Mouse (Mus musculus) midbrain, embryonic 13.5 days (tissue): ENCODE measurements around the gene Btnl4. TPM values are rescaled to one million over a fixed set of nuclear protein-coding genes. Genes with fewer than 3 reads are reported as not detected.
"Not testable (repeated sequence)": the region's sequence is repeated elsewhere in the genome, so short reads cannot be mapped to it uniquely, and the experiment has no call there.

Experiments
- ATAC-seq: fragments of 200-750 bp; cut with Nextera tagmentation; 2 replicates; pipeline ENCODE4 v1.8.0; 2017; ENCODE audit warnings: mild to moderate bottlenecking, moderate TSS enrichment, moderate library complexity
- H3K27ac ChIP-seq: fragments of 300-500 bp; sonication (generic); 2 replicates; pipeline ENCODE4 v1.5.1; 2015; ENCODE audit warnings: inconsistent platforms, mild to moderate bottlenecking, moderate library complexity
- H3K27me3 ChIP-seq: fragments of 300-500 bp; sonication (generic); 2 replicates; pipeline ENCODE4 v1.6.1; 2015; ENCODE audit warnings: mild to moderate bottlenecking, inconsistent platforms
- H3K36me3 ChIP-seq: fragments of 300-500 bp; sonication (generic); 2 replicates; pipeline ENCODE4 v1.6.1; 2015; ENCODE audit warnings: mild to moderate bottlenecking, inconsistent platforms
- H3K4me1 ChIP-seq: fragments of 300-500 bp; sonication (generic); replicated peaks from 2 replicates; pipeline ENCODE4 v1.6.1; 2015; ENCODE audit warnings: inconsistent platforms
- H3K4me2 ChIP-seq: fragments of 300-500 bp; sonication (generic); replicated peaks from 2 replicates; pipeline ENCODE4 v1.6.1; 2015; ENCODE audit warnings: moderate library complexity, mild to moderate bottlenecking, inconsistent platforms
- H3K4me3 ChIP-seq: fragments of 300-500 bp; sonication (generic); replicated peaks from 2 replicates; pipeline ENCODE4 v1.5.1; 2015; ENCODE audit warnings: mild to moderate bottlenecking, inconsistent platforms
- H3K9ac ChIP-seq: fragments of 300-500 bp; sonication (generic); replicated peaks from 2 replicates; pipeline ENCODE4 v1.6.1; 2015; ENCODE audit warnings: mild to moderate bottlenecking, inconsistent platforms
- H3K9me3 ChIP-seq: fragments of 300-500 bp; sonication (generic); 2 replicates; pipeline ENCODE4 v1.6.1; 2016; ENCODE audit warnings: mild to moderate bottlenecking, inconsistent platforms
- WGBS: fragments of 180-500 bp; shearing (Covaris S2); methylation state at CpG from one replicate; pipeline ENCODE4 v1.1.7; 2015; 5-methylcytosine and 5-hydroxymethylcytosine counted together
- polyA plus RNA-seq: library from polyadenylated mRNA; unstranded; fragments of >200 nt; fragmentation: Nextera tagmentation; extraction: Ambion mirVana; gene quantifications from 2 replicates; pipeline ENCODE4 v1.2.1, GENCODE M21; 2015

The Btnl4 gene
- polyA plus RNA-seq, 1 experiment from 2014 or later, result not detected

DNA sequence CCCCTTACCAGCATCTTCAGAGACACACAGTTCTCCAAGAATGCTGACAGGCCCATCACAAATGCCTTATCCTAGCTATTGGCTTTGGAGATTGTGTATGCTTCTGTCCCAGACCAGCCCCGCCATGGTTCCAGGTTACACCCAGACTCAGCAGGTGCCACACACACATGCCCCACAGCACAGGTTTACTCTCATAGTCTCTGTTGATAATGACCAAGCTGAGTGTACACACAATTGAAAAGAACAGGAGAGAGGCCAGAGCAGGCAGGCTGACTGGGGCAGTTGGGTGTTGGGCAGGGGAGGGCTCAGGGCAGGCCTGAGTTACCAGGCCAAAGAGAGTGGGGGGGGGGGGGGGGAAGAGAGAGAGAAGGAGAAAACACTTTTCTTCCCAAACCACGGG is 691 bp downstream of the Btnl4 start:
- Histone ChIP-seq H3K4me2 (no peak overlapping the region), H3K4me1 (no peaks in the 10 kb centered on the region), H3K36me3 (no peaks in the 10 kb centered on the region), H3K9me3 (no peaks in the 10 kb centered on the region), H3K27ac (no peak overlapping the region), H3K4me3 (no peak overlapping the region), H3K9ac (no peak overlapping the region), H3K27me3 (no peaks in the 10 kb centered on the region)
- WGBS, result 85% methylated on average over 1 of the region's 2 CpGs
- ATAC-seq, result no peak

DNA sequence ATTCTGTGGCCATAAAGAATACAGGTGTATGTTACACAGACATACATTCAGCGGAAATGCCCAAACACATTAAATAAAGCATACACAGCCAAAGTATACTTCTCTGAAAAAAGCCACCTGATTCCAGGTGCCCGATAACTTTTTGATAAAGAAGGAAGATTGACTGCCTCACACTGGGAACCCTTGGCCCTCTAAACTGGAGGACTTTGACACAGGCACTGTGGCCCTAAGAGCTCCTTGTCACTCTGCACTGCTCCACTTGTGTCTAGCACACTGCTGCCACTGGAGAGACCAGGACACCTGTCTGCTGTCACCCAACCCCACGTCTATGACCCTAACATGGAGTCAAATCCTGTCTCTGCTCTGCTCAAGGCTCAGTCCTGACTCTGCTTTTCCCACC is 2.1 kb downstream of the Btnl4 start:
- Histone ChIP-seq H3K27ac (no peak overlapping the region), H3K27me3 (no peaks in the 10 kb centered on the region), H3K36me3 (no peaks in the 10 kb centered on the region), H3K4me1 (no peaks in the 10 kb centered on the region), H3K4me2 (no peak overlapping the region), H3K9me3 (no peaks in the 10 kb centered on the region), H3K4me3 (no peak overlapping the region), H3K9ac (no peak overlapping the region)
- 82% methylated on average over 3 of the region's 3 CpGs for WGBS
- no peak for ATAC-seq

DNA sequence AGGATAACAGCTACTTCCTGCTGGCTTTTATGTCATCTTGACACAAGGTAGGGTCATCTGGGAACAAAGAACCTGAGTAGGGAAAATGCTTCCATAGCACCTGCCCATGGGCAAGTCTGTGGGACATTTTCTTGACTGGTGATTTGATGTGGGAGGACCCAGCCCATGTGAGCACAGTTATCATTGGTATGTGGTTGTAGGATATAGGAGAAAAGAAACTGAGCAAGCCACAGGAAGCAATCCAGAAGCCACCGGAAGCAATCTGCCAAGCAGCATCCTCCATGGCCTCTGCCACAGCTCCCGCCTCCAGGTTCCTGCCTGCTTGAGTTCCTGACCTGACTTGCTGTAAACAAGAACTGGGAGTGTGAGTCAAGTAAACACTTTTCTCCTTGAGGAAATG is 6.6 kb downstream of the Btnl4 start:
- no peak for ATAC-seq
- no peaks in the 10 kb centered on the region for H3K9me3 ChIP-seq

DNA sequence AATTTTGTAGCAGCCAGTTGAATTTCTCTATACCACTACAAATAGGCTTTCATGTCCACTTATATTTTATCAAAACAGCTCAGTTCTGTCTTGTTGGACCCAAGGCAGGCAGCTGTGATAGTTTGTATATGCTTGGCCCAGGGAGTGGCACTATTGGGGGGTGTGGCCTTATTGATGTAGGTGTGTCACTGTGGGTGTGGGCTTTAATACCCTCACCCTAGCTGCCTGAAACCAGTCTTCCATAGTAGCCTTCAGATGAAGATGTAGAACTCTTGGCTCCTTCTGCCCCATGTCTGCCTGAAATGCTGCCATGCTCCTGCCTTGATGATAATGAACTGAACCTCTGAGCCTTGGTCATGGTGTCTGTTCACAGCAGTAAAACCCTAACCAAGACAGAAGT is 11.2 kb downstream of the Btnl4 start:
- H3K4me3 ChIP-seq, H3K9ac ChIP-seq, ATAC-seq, H3K9me3 ChIP-seq, H3K27ac ChIP-seq, H3K4me1 ChIP-seq, H3K4me2 ChIP-seq, H3K27me3 ChIP-seq, H3K36me3 ChIP-seq: not testable (repeated sequence)

More for the DNA sequence above, 6.6 kb downstream of the Btnl4 start:
- no peak overlapping the region for H3K27ac ChIP-seq
- H3K4me1 ChIP-seq, result no peaks in the 10 kb centered on the region
- H3K36me3 ChIP-seq, result no peaks in the 10 kb centered on the region
- no peak overlapping the region for H3K4me2 ChIP-seq
- no peaks in the 10 kb centered on the region for H3K27me3 ChIP-seq
- no peak overlapping the region for H3K4me3 ChIP-seq
- 93% methylated on average over 2 of the region's 2 CpGs for whole genome bisulfite sequencing
- no peak overlapping the region for H3K9ac ChIP-seq

DNA sequence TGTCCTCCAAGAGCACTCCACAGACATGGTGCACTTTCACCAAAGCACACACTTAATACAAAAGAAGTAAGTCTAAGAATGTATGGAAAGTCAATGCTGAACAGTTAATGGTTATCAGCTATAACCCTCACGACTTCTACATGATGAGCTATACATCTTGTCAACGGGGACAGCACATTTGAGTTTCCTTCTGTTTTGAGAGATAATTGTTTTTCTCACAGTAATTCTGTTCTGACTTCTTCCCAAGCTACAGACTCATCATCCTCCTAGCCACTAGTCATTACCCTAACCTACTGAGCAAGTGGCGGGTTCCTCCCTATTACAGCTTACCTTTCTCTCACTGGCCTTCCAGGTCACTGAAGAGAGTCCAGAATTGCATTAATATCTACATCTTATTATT is 17.9 kb downstream of the Btnl4 start:
- H3K4me2 ChIP-seq, result no peak overlapping the region
- no peak overlapping the region for H3K4me3 ChIP-seq
- H3K27me3 ChIP-seq, result no peaks in the 10 kb centered on the region
- 82% methylated on average over 3 of the region's 3 CpGs for WGBS
- H3K4me1 ChIP-seq, result no peaks in the 10 kb centered on the region
- no peak overlapping the region for H3K9ac ChIP-seq
- H3K27ac ChIP-seq, result no peak overlapping the region
- no peaks in the 10 kb centered on the region for H3K9me3 ChIP-seq
- ATAC-seq, result no peak
- no peaks in the 10 kb centered on the region for H3K36me3 ChIP-seq

DNA sequence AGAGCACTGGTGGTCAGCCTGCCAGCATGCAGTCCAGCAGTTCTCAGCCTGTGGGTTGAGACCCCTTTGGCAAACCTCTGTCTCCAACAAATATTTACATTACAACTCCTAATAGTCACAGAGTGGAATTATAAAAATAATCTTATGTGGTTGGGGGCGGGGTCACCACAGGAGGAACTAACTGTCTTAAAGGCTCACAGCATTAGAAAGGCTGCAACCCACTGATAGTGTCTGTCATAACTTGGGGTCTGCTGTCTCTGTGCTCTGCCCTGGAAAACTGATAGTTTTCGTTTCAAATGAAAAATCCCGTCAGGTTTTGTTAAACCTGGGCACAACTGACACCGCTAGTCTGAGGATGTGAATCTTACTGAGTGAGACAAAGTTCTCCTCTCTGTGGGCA is 19.4 kb downstream of the Btnl4 start:
- H3K36me3 ChIP-seq, result no peaks in the 10 kb centered on the region
- H3K9ac ChIP-seq, result no peak overlapping the region
- no peak overlapping the region for H3K27ac ChIP-seq
- H3K27me3 ChIP-seq, result no peaks in the 10 kb centered on the region
- no peak overlapping the region for H3K4me3 ChIP-seq
- no peaks in the 10 kb centered on the region for H3K9me3 ChIP-seq
- no peak overlapping the region for H3K4me2 ChIP-seq
- no peak for ATAC-seq
- no peaks in the 10 kb centered on the region for H3K4me1 ChIP-seq
- WGBS, result 79% methylated on average over 4 of the region's 4 CpGs

DNA sequence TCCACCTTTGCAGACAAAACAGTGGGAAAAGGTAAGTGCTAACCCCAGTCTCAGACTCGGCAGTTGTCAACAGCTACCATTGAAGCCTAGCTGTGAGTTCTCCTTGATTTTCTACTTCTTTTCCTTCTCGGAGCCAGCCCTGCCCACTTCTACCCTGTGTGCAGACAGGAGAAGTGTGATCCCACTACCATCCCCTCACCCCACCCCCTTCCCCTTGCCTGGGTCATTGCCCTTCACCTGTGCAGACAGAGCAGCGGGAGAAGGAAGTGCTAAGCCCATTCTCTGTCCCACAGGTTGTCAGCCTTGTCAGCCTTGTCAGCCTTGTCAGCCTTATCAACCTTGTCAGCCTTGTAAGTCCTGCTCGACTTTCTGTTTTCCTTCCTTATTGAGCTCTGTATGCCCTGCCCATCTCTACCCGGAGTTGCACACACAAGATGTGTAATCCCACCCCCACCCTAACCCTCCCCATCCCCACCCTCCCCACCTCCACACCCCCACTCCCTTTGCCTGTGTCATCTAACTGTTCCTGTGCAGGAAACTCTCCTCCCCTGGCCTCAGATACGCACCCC is 28.6 kb downstream of the Btnl4 start:
- H3K27ac ChIP-seq, result no peak overlapping the region
- no peaks in the 10 kb centered on the region for H3K27me3 ChIP-seq
- H3K9me3 ChIP-seq, result no peaks in the 10 kb centered on the region
- H3K4me3 ChIP-seq, result no peak overlapping the region
- H3K4me2 ChIP-seq, result no peak overlapping the region
- H3K9ac ChIP-seq, result no peak overlapping the region
- no peaks in the 10 kb centered on the region for H3K4me1 ChIP-seq
- no peak for ATAC-seq
- no peaks in the 10 kb centered on the region for H3K36me3 ChIP-seq
- 81% methylated on average over 6 of the region's 6 CpGs for WGBS

DNA sequence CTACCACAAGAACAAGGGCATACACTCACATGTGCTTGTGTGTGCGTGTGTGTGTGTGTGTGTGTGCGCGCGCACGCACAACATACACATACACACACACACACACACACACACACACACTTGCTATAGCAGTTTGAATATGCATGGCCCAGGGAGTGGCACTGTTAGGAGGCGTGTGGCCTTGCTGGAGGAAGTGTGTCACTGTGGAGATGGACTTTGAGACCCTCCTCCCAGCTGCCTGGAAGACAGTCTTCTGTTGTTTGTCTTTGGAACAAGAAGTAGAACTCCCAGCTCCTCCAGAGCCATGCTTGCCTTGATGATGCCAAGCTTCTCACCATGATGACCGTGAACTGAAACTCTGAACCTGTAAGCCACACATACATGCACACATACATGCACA is 35.1 kb downstream of the Btnl4 start:
- Histone ChIP-seq H3K9ac (no peak overlapping the region), H3K27me3 (no peaks in the 10 kb centered on the region), H3K9me3 (no peaks in the 10 kb centered on the region), H3K36me3 (no peaks in the 10 kb centered on the region), H3K4me2 (no peak overlapping the region), H3K27ac (no peak overlapping the region), H3K4me1 (no peaks in the 10 kb centered on the region), H3K4me3 (no peak overlapping the region)
- no peak for ATAC-seq
- 90% methylated on average over 7 of the region's 7 CpGs for WGBS

DNA sequence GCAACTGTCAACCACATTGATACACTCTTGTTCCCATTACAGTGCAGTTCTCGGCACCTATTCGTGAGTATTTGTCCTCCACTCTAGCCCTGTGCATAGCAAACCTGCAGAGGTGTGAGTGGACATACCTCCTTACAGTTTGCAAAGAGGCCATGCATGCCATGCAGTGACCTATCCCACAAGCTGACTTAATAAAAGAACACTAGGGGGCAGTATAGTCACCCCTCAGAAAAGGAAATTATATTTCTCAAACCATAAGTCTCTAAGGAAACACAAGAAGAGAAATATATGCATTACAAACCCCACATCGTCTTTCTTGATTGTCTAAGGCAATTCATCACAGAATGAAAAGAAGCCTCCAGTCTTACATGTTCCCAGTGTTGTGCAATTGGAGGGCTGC is 37.3 kb downstream of the Btnl4 start:
- Histone ChIP-seq H3K36me3 (no peaks in the 10 kb centered on the region), H3K4me1 (no peaks in the 10 kb centered on the region), H3K9me3 (peaks cover 4% of the 10 kb centered on the region; the same call in 1 of the 2 replicates), H3K4me2 (no peak overlapping the region), H3K27me3 (no peaks in the 10 kb centered on the region), H3K9ac (no peak overlapping the region), H3K27ac (no peak overlapping the region), H3K4me3 (no peak overlapping the region)
- ATAC-seq, result no peak
- 58% methylated on average over 3 of the region's 3 CpGs for WGBS

DNA sequence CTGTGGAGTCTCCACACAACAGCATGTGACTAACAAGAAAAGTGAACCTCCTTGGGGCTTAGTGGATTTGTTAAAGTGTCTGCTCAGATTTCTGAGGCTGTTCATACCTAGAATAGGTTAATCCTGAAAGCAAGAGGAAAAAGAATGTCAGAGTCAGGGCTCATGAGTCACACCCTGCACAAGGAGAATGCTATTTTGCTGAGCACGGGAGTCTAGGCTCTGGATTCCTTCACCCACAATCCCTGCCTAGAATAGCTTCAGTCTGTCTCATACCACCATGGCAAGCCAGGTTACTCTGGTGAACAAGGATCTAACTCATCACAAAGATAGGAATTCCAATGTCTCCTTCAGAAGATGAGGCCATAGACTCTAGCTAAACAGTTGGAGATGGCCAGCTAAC is 38.5 kb downstream of the Btnl4 start:
- 60% methylated on average over 1 of the region's 1 CpGs for WGBS
- Histone ChIP-seq H3K9ac (no peak overlapping the region), H3K9me3 (peaks cover 6% of the 10 kb centered on the region; the same call in 1 of the 2 replicates), H3K36me3 (no peaks in the 10 kb centered on the region), H3K4me2 (no peak overlapping the region), H3K27me3 (no peaks in the 10 kb centered on the region), H3K27ac (no peak overlapping the region), H3K4me1 (no peaks in the 10 kb centered on the region), H3K4me3 (no peak overlapping the region)
- no peak for ATAC-seq

DNA sequence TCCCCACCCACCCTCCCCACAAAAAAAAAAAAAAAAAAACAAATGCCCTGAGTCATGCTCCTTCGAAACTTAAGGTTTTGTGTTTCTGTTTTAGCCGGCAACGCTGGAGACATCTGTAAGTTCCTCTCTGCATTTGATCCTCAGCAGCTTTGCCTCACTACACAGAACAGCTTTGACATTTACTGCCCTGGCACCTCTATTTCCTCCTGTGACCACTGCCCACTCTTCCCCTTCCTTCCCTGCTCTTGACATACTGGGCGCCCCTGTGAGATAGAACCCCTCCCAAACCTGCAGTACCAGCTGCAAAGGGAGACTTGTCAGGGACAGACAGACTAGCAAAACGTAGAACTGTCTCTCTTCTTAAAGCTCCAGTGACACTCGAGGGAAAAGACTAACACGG is 39.5 kb downstream of the Btnl4 start:
- H3K4me3 ChIP-seq, result no peak overlapping the region
- H3K36me3 ChIP-seq, result no peaks in the 10 kb centered on the region
- ATAC-seq, result no peak
- no peak overlapping the region for H3K27ac ChIP-seq
- H3K4me2 ChIP-seq, result no peak overlapping the region
- no peak overlapping the region for H3K9ac ChIP-seq
- no peaks in the 10 kb centered on the region for H3K27me3 ChIP-seq
- H3K9me3 ChIP-seq, result peaks cover 6% of the 10 kb centered on the region; the same call in 1 of the 2 replicates
- 73% methylated on average over 7 of the region's 7 CpGs for WGBS
- no peaks in the 10 kb centered on the region for H3K4me1 ChIP-seq

DNA sequence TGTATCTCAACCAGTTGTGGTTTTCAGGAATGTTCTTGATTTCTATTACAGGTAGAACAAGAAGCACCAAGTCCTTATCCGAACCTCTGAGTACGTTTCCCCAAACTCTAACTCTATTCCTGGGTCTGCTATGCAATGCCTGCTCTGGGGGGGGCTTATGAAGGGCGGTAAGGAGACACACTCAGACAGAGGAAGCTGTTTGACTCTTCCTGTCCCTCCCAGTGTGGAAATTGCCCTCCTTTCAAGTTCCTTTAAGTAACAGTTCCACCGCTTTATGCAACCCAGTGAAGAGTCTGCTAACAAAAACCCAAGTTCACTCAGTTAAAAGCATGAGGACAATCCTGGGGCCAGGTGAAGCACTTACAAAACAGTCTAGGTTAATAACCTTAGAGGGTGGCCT is 40.0 kb downstream of the Btnl4 start:
- ATAC-seq, result no peak
- Histone ChIP-seq H3K9me3 (peaks cover 6% of the 10 kb centered on the region; the same call in 1 of the 2 replicates), H3K9ac (no peak overlapping the region), H3K27ac (no peak overlapping the region), H3K4me2 (no peak overlapping the region), H3K27me3 (no peaks in the 10 kb centered on the region), H3K36me3 (no peaks in the 10 kb centered on the region), H3K4me1 (no peaks in the 10 kb centered on the region), H3K4me3 (no peak overlapping the region)
- WGBS, result 70% methylated on average over 4 of the region's 4 CpGs

DNA sequence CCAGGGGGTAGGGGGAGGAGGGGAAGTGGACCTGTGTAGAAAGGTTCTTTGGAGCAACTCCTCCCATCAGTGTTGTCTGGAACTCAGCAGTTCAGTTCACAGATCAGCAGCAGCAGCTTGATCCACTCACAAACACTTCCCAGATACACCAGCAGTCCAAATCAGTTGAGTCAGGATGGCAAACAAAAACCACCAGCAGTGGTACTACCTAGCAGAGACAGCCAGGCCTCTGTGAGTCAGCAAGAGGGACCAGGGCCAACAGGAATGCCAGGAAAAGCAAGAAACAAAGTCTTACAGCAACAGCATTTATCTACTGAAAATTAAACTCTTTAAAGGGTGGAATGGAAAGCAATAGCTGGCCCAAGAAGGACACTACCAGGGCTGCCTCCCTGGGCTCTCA is 49.5 kb downstream of the Btnl4 start:
- H3K27ac ChIP-seq, result no peak overlapping the region
- no peaks in the 10 kb centered on the region for H3K36me3 ChIP-seq
- no peaks in the 10 kb centered on the region for H3K27me3 ChIP-seq
- no peak overlapping the region for H3K9ac ChIP-seq
- H3K4me1 ChIP-seq, result no peaks in the 10 kb centered on the region
- no peak for ATAC-seq
- H3K4me2 ChIP-seq, result no peak overlapping the region
- no peaks in the 10 kb centered on the region for H3K9me3 ChIP-seq
- no peak overlapping the region for H3K4me3 ChIP-seq
